Mouse (Mus musculus) large intestine, adult 2 months (tissue): ENCODE results near the gene Cep78. TPM values are rescaled to one million over a fixed set of nuclear protein-coding genes. Genes with fewer than 3 reads are reported as not detected.

Experiments
- DNase-seq: peaks from one replicate; pipeline ENCODE4 v3.0.0-alpha.2; 2012; ENCODE audit warnings: low read depth, low spot score
- WGBS: fragments of 180-500 bp; shearing (Covaris S2); methylation state at CpG from one replicate; pipeline ENCODE4 v1.1.7; 2018; 5-methylcytosine and 5-hydroxymethylcytosine counted together
- polyA plus RNA-seq: library from polyadenylated mRNA; depleted of rRNA; stranded (reverse); fragments of >200 nt; gene quantifications from 2 replicates; pipeline ENCODE4 v1.2.3, GENCODE M21; 2012; rRNA removed

The Cep78 gene
- polyA plus RNA-seq, 1 experiment: 1.2 TPM

DNA sequence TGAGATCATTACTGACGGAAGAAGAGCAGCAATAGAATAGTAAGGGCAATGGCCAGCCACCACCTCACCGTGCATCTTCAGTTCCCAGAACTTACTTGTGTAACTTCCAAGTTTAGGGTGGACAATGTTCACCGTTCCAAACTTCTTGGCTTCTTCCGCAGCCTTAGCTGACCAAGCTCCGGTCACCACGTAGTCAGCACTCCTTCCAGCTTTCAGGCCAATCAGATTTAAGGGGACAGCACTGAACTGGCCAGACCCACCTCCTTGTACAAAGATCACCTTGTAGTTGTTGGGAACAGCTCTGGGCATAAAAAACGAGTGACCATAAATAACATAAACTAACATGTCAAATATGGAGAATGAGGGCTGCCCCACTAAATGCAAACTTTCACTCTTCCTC lies 66.7 kb downstream of the Cep78 start:
- WGBS: 87% methylated on average over 7 of the region's 7 CpGs
- DNase-seq: no peak

DNA sequence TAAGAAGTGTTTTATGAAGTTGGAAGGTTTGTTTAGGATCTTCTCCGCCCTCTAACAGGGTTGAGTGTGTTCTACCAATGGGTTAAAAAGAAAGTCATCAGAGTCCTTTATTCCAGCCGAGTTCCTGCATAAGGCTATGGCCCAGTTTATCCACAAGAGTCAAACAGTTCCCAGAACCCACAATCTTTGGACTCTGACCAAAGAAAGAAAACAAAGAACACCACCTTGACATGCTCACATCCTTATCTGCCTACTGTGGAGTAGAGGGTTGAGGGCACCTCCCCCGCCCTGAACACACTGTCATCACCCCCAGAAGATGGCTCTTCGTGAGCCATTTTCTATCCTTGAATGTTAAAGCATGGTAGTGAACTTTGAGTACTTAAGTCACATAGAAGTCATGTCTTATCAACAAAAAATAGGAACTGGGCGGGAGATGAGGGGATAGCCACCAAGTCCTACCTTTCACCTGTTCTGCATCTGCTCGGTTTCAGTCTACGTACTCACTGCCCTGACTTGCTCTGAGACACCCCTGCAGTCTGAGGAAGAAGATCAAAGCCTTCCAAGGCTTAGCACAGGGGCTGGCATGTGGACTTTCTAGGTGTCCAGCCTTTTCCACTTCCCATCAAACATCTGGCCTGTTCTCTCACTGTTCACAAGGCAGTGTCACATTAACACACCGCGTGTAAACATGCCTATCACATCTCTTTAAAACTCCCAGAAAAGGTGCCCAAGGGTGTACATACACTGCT lies 71.4 kb downstream of the Cep78 start:
- WGBS: 88% methylated on average over 9 of the region's 9 CpGs
- no peak for DNase-seq

DNA sequence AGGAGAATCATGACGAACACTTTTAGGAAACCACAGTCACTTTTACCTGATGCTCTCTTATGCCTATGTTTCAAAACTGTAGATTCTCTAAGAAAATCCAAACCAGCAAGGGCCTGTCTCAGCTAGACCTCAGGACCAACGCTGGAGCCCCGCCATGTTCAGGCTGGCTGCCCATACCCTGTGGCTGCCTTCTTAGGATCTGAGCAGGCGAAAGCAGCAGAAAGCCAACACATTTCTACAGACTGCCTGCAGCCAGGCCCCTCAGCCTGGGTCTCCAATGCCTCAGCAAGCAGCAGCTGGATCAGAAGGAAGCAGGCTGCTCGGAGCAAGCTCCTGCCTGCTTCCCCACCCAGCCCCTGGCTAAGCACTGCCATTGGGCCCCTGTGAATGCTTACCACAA lies 73.3 kb downstream of the Cep78 start:
- WGBS: 91% methylated on average over 5 of the region's 5 CpGs
- DNase-seq: no peak

DNA sequence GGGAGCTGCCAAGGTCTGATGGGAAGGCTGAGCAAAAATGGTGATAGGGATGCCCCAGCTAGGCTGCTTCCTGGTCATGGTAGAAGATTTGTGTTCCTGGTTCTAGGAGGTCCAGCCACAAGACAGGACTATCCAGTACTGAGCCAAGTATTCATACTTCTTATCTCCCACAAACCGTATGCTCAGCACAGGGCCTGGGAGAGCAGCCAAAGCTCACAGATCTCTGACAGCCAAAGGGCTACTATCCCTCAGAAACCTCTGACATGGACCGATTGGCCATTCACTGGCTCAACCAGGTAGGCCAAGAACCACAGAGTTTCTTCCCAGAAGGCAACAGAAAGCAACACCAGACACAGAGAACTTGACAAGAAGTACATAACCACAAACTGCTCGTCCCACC lies 73.8 kb downstream of the Cep78 start:
- 65% methylated on average over 3 of the region's 3 CpGs for WGBS
- no peak for DNase-seq

DNA sequence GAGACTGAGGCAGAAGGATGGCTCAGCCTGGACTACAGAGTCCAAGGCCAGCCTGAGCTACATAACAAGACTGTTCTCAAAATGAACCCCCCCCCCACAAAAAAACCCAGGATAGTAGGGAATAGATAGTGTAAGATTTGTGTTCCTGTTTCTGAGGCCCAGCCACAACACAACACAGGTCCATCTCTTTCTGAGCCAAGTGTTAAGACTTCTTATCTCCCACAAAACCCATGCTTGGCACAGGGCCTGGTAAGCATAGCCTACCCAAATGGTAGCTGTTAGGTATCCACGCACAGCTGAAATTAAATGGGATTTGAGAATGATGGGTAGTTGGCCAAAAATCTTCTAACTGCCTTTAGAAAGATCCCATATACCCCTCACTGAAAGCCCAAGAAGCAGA lies 74.3 kb downstream of the Cep78 start:
- WGBS: 83% methylated on average over 1 of the region's 1 CpGs
- DNase-seq: no peak

DNA sequence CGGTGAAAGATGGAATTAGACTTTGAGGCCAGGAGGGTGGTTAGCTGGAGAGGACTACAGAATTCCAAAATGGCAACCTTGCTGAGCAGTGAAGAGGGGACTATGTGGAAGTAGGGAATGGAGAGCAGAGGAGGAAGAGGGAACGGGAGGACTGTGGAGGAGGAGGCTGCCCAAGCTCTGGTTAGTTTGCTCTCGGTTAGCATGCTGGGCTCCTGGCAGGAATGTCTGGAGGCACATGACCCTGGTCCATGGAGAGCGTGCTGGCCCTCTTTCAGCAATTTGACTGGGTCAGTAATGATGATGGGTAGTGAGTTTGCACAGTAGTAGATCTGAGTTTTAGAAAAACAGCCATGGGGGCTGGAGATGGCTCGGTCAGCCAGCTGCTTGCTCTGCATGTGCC lies 76.8 kb downstream of the Cep78 start:
- WGBS: 92% methylated on average over 5 of the region's 5 CpGs
- DNase-seq: no peak

Other genes with a start within 250 kb of the Cep78 start
- gene Psat1, start 37.7 kb downstream of the Cep78 start, polyA plus RNA-seq: 7.9 and 10.9 TPM in 2 replicates
- 12.2 and 15.2 TPM in 2 replicates for gene Gnaq, start 147.8 kb upstream of the Cep78 start, polyA plus RNA-seq